Mouse (Mus musculus): ENCODE data around the gene Apom.
A peak's percentile ranks its signal among the peaks of the same experiment; 100 is the strongest.

Apom gene

DNA sequence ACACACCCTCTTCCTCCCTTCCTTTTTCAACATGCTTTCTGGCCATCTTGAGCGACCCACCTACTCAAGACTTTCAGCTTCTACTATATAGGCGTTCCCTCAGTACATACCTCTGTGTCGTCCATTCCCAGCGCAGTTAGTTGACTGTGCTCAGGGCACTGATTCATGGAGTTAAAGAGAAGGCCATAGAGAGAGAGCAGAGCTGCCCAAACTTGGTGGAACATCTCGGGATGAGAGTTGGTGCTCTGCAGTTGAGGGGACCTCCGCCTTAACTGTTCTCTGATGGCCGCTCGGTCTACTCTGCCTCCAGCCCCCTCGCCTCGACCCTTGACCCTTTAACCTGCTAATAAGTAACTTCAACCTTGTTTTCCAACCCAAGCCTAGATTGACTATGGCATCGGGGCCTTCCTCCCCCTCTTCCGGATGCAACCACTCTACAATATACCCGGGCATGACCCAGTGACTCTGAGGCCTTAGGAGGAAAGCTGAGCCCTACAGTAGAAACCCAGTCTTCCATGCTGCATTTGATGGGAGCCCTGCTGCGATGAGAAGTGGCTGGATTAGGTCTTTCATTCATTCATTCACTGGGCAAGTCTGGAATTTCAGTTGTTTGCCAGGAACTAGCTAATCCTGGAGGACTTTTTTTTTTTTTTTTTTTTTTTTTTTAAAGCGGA is at the start of gene Apom:
Gene Apom (minus strand): TSS at position 551 of the 674 bp plus-strand sequence.
- no peak for DNase-seq (ENCODE audit: low spot score in 2 of 2)

GRCm38 (mm10) chr17:35180093-35180492 is 48.2 kb upstream of the Apom start:
- no peak for DNase-seq (ENCODE audit: low spot score in 2 of 2)

DNA sequence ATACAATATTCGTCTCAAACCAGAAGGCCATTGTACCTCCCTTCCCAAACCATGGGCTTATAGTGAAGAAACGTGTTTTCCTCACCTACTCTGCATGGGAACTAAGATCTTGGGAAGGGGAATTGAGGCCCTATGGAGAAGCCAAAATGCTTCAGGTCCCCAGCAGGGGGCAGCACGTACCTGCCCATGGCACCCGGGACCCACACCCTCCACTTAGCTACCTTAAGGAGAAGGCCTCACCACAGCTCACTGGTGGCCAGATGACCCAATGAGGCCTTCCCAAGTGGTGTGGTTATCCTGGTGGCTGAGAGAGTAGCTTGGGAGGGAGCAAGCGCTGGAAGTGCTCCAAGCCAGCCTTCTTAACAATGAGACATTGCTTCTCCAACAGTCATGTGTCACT is 46.7 kb upstream of the Apom start:
- DNase-seq (ENCODE audit: low spot score in 2 of 2) = no peak

- no peak for DNase-seq (ENCODE audit: low spot score in 2 of 2)
Observed at GRCm38 (mm10) chr17:35175968-35176367, 44.1 kb upstream of the Apom start, which contains the start of gene Aif1. Gene Aif1, minus strand, starts transcription at chr17:35176068.

DNA sequence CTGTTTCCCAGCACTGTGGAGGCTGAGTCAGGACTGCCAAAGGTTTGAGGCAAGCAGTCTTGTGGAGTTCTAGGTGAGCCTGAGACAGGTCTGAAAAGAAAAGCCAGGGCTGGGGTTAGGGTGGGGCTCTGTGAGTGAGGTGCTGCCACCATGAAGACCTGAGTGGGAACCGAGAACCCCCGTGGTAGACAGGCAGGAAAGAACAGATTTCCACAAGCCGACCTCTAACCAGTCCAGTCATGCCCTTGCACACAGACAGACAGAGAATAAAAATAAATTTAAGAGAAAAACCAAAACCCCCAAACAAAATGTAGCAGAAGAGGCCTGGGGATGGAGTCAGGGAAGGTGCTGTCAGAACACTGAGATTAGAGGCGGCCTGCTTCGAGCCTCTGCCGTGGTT is 43.5 kb upstream of the Apom start:
- no peak for DNase-seq (ENCODE audit: low spot score in 2 of 2)

- DNase-seq (ENCODE audit: low spot score in 2 of 2) = no peak
Observed at GRCm38 (mm10) chr17:35174201-35174977, 42.5 kb upstream of the Apom start.

- DNase-seq (ENCODE audit: low spot score in 2 of 2) = no peak
Observed at GRCm38 (mm10) chr17:35173329-35173728, 41.5 kb upstream of the Apom start.

DNA sequence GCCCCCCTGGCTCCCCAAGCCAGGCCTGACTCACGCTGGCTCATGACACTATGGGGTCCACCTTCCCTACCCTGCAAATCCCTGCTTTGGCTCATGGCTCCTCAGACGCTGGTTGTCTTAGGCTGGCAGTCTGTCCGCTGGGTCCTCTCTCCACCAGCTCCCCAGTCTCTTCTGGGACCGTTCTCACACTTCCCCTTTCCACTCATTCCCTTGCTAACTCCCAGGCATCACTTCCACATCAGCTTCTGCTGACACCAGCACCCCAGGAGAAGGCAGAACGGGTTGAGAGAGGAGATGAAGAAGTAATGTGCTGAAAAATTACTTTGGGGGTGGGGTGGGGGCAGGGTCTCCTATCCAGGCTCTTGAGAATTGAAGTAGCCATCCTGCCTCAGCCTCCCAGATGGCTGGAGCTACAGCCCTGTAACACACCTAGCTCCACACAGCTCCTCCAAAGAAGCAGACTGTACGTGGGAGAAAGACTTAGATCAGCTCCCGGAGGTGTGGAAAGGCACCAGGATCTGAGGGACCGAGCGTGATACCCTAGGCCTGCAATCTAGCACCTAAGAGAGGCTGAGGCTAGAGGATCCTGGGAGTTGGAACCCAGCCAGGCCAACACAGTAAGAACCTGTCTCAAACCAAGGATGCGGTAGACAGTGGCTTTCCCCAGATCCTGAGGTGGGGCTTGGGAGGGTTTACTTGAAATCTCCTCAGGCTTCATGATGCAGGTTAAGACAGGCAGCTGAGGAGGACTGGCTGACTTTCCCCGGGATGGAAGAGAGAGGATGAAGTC is 40.8 kb upstream of the Apom start:
- no peak for DNase-seq (ENCODE audit: low spot score in 2 of 2)

DNA sequence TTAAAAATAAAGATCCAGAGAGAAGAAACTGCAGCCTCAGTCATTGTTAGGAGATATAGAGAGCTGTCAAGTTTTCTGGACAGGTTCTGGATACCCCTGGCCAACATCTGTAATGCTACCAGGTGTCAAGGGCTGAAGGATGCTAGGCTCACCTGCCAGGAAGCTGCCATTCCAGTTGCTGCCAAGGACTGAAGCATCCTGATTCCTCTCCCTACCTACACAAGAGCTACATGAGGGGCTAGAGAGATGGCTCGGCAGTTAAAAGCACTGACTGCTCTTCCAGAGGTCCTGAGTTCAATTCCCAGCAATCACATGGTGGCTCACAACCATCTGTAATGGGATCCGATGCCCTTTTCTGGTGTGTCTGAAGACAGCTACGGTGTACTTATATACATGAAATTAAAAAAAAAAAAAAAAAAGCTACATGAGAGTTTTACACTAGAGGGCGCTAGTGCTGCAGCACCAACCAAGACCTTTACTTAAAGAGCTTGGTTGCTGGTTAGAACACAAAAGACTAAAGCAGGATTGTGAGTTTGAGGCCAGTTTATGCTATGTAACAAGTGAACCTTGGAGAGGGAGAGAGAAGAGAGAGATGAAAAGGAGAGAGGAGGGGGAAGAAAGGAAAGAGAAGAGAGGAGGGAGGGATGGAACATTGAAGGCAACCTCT is 36.8 kb upstream of the Apom start:
- no peak for DNase-seq (ENCODE audit: low spot score in 2 of 2)

GRCm38 (mm10) chr17:35167794-35168193 is 35.9 kb upstream of the Apom start:
- DNase-seq (ENCODE audit: low spot score in 2 of 2) = no peak

- peak in 1 of 2 experiments; percentile 63 for DNase-seq (ENCODE audit: low spot score in 2 of 2)
Observed at GRCm38 (mm10) chr17:35166352-35167035, 34.6 kb upstream of the Apom start.

GRCm38 (mm10) chr17:35165451-35166155 is 33.8 kb upstream of the Apom start:
- DNase-seq (ENCODE audit: low spot score in 2 of 2) = no peak

GRCm38 (mm10) chr17:35164568-35165450 is 33.0 kb upstream of the Apom start, which contains the start of gene Prrc2a:
Gene Prrc2a, minus strand, starts transcription at chr17:35164897.
- DNase-seq (ENCODE audit: low spot score in 2 of 2) = peak; percentile 95 to 98

GRCm38 (mm10) chr17:35164218-35164567 is 32.3 kb upstream of the Apom start:
- peak in 1 of 2 experiments; percentile 38 for DNase-seq (ENCODE audit: low spot score in 2 of 2)

DNA sequence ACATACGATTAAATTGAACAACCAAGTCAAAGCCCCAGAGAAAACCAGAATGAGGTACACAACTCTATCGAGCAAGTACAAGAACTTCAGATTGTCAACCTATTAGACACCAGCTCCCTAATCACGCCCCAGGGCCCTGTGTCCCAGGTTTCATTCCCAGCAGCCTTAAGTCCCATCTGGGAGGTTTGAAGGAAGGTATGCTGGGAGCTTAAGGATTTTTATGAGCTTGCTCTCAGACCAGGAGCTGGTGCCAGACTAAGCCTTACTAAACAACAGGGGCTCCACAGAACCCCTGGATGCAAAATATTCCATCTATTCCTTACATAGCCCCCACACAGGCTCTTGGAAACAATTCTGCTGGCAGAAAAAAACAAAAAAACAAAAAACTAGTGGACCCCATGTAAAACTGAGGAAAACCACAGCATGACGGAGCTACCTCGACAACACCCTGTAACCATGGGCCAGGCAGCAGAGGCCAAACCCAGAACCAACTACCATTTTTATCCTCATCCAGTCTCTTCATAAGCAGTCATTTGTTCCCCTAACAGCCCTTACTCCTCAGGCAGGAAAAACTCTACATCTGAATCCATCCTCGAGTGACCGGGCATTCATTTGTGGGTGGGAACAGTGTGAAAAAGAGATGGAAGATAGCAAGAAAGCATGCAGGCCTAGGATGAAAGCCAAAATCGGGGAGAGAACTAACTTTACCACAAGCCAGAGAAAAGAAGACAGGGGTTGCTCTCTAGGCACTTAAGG is 31.7 kb upstream of the Apom start:
- DNase-seq (ENCODE audit: low spot score in 2 of 2) = no peak

- no peak for DNase-seq (ENCODE audit: low spot score in 2 of 2)
Observed at GRCm38 (mm10) chr17:35162730-35163129, 30.9 kb upstream of the Apom start.

DNA sequence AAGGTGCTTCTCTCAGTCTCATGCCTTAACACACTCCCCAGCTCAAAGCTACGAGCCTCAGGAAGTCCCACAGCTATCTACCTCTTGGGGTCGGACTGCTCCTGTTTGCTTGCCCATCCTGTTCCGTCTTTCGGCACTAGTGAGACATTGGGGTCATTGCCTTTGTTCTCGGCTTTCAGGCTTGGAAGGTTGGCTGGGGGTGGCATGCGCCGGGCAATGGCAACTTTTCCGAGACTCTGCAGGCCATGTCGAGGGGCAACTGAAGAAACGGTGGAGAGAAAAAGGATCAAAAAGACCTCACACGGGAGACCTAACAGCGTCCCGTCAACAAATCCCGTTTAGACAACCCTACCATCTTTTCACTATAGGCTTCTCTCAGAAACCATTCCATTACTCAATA is 30.3 kb upstream of the Apom start:
- no peak for DNase-seq (ENCODE audit: low spot score in 2 of 2)

GRCm38 (mm10) chr17:35161421-35161820 is 29.6 kb upstream of the Apom start:
- DNase-seq (ENCODE audit: low spot score in 2 of 2) = no peak

DNA sequence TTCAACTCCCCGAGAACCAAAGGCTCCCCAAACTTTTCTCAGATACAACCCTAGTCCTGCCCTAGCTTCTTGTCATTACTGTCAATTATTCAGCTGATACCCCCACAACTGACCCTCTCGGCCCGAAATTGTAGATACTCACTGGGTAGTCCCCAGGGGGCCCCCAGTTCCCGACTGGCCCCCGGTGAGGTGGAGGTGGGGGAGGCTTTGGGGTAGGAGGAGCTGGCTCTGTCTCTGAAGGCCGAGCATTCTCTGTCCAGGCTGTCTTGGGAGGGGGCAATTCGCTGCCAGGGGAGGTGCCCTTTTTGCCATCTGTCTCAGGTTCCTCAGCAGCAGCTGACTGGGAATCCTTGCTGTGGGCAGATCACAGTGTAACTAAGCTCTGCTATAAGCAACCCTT is 27.8 kb upstream of the Apom start:
- DNase-seq (ENCODE audit: low spot score in 2 of 2) = no peak

Measured in cerebellum, postnatal 4 days (tissue).